Mouse (Mus musculus): ENCODE results near the gene Serbp1.

Serbp1 gene

GRCm38 (mm10) chr6:67303210-67303609 lies 65.2 kb downstream of the Serbp1 start:
- DNase-seq = no peak

- DNase-seq = no peak
Observed at GRCm38 (mm10) chr6:67308994-67309393, 71.0 kb downstream of the Serbp1 start.

- no peak for DNase-seq
Observed at GRCm38 (mm10) chr6:67309752-67310151, 71.8 kb downstream of the Serbp1 start.

GRCm38 (mm10) chr6:67314697-67315096 lies 76.7 kb downstream of the Serbp1 start:
- DNase-seq = no peak

GRCm38 (mm10) chr6:67317068-67317467 lies 79.1 kb downstream of the Serbp1 start:
- no peak for DNase-seq

- no peak for DNase-seq
Observed at GRCm38 (mm10) chr6:67317827-67318338, 79.9 kb downstream of the Serbp1 start.

GRCm38 (mm10) chr6:67318451-67318850 lies 80.5 kb downstream of the Serbp1 start:
- DNase-seq = peak; percentile 71

GRCm38 (mm10) chr6:67323788-67324187 lies 85.8 kb downstream of the Serbp1 start:
- no peak for DNase-seq

- DNase-seq = no peak
Observed at GRCm38 (mm10) chr6:67337943-67338342, 100.0 kb downstream of the Serbp1 start.

GRCm38 (mm10) chr6:67339494-67339893 lies 101.5 kb downstream of the Serbp1 start:
- no peak for DNase-seq

All from kidney, adult 18-20 months (tissue).